Mouse (Mus musculus) midbrain, embryonic 16.5 days (tissue): ENCODE results near the gene Sema5b. TPM values are rescaled to one million over a fixed set of nuclear protein-coding genes. Genes with fewer than 3 reads are reported as not detected.

Source experiments
- ATAC-seq: fragments of 200-750 bp; cut with Nextera tagmentation; 2 replicates; pipeline ENCODE4 v1.8.0; 2017; ENCODE audit warnings: moderate TSS enrichment
- H3K27ac ChIP-seq: fragments of 300-500 bp; sonication (generic); 2 replicates; pipeline ENCODE4 v1.5.1; 2014; ENCODE audit warnings: mild to moderate bottlenecking, low read length, mixed read lengths
- H3K27me3 ChIP-seq: fragments of 300-500 bp; sonication (generic); 2 replicates; pipeline ENCODE4 v1.6.1; 2014; ENCODE audit warnings: low read depth, low read length, mixed read lengths; ENCODE audit not compliant: control insufficient read depth, insufficient read depth
- H3K36me3 ChIP-seq: fragments of 300-500 bp; sonication (generic); 2 replicates; pipeline ENCODE4 v1.6.1; 2014; ENCODE audit warnings: mild to moderate bottlenecking, low read length, moderate library complexity, mixed read lengths; ENCODE audit not compliant: control insufficient read depth, insufficient read depth
- H3K4me1 ChIP-seq: fragments of 300-500 bp; sonication (generic); 2 replicates; pipeline ENCODE4 v1.6.1; 2014; ENCODE audit warnings: mild to moderate bottlenecking, low read length, mixed read lengths; ENCODE audit not compliant: control insufficient read depth, insufficient read depth
- H3K4me2 ChIP-seq: fragments of 300-500 bp; sonication (generic); 2 replicates; pipeline ENCODE4 v1.6.1; 2014; ENCODE audit warnings: mild to moderate bottlenecking, low read length, mixed read lengths
- H3K4me3 ChIP-seq: fragments of 300-500 bp; sonication (generic); 2 replicates; pipeline ENCODE4 v1.5.1; 2014; ENCODE audit warnings: low read depth, mild to moderate bottlenecking, low read length, moderate library complexity, mixed read lengths
- H3K9ac ChIP-seq: fragments of 300-500 bp; sonication (generic); 2 replicates; pipeline ENCODE4 v1.6.1; 2014; ENCODE audit warnings: low read depth, low read length, mixed read lengths
- H3K9me3 ChIP-seq: fragments of 300-500 bp; sonication (generic); replicated peaks from 2 replicates; pipeline ENCODE4 v1.6.1; 2014; ENCODE audit warnings: mild to moderate bottlenecking, low read length, mixed read lengths; ENCODE audit not compliant: control insufficient read depth, poor library complexity, severe bottlenecking
- WGBS: fragments of 180-500 bp; shearing (Covaris S2); extraction: QIAGEN DNeasy Blood & Tissue Kit; methylation state at CpG from one replicate; pipeline ENCODE4 v1.1.7; 2014; 5-methylcytosine and 5-hydroxymethylcytosine counted together
- polyA plus RNA-seq: library from polyadenylated mRNA; unstranded; fragments of >200 nt; fragmentation: Nextera tagmentation; extraction: Ambion mirVana; gene quantifications from 2 replicates; pipeline ENCODE4 v1.2.1, GENCODE M21; 2015

The Sema5b gene
- polyA plus RNA-seq, 1 experiment from 2014 or later: 17.5 TPM

- no peak for ATAC-seq
- no peaks in the 10 kb centered on the region for H3K9me3 ChIP-seq
- H3K36me3 ChIP-seq: no peaks in the 10 kb centered on the region
- no peak overlapping the region for H3K4me3 ChIP-seq
- H3K4me2 ChIP-seq: no peak overlapping the region
- H3K4me1 ChIP-seq: peaks cover 39% of the 10 kb centered on the region
- H3K9ac ChIP-seq: no peak overlapping the region
- no peak overlapping the region for H3K27ac ChIP-seq
- H3K27me3 ChIP-seq: no peaks in the 10 kb centered on the region
- 70% methylated on average over 4 of the region's 4 CpGs for WGBS
Measured at GRCm38 (mm10) chr16:35583551-35584080, 42.7 kb downstream of the Sema5b start.

DNA sequence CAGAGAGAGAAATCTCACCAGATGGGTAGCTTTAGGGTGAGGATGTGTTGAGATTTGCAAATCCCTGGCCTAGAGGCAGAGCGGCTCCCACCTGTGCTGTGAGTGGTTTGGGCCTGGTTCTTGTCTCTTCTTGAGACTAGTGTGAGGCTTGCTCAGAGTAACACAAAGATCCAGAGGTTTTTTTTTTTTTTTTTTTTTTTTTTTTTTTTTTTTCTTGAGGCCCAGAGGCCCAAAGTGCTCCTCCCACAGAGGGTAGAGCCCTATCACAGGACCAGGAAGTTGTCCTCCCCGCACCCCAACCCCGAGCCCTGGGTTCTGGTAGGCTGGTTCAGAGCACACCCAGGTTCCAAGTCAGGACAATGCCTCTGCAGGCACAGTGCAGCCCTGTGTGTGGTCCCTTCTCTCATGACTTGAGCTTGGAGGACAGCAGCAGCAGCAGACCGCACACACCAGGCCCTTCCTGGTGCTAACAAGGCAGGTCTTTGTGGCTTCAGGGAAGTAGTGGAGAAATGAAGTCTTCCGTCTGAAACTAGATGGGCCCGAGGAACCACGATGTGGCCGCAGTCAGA is 44.3 kb downstream of the Sema5b start:
- WGBS: 45% methylated on average over 8 of the region's 8 CpGs
- Histone ChIP-seq H3K4me2 (no peak overlapping the region), H3K4me1 (peaks cover 51% of the 10 kb centered on the region), H3K9me3 (no peaks in the 10 kb centered on the region), H3K36me3 (no peaks in the 10 kb centered on the region), H3K9ac (no peak overlapping the region), H3K4me3 (no peak overlapping the region), H3K27me3 (no peaks in the 10 kb centered on the region), H3K27ac (no peak overlapping the region)
- no peak for ATAC-seq

- Histone ChIP-seq H3K4me2 (peak overlapping the region; percentile 43), H3K4me1 (peaks cover 50% of the 10 kb centered on the region), H3K27me3 (no peaks in the 10 kb centered on the region), H3K36me3 (no peaks in the 10 kb centered on the region), H3K4me3 (no peak overlapping the region), H3K9me3 (no peaks in the 10 kb centered on the region), H3K9ac (peak overlapping the region; percentile 50), H3K27ac (peak overlapping the region; percentile 73)
- 37% methylated on average over 8 of the region's 8 CpGs for WGBS
- no peak for ATAC-seq
Measured at GRCm38 (mm10) chr16:35587046-35587779, 46.3 kb downstream of the Sema5b start.

DNA sequence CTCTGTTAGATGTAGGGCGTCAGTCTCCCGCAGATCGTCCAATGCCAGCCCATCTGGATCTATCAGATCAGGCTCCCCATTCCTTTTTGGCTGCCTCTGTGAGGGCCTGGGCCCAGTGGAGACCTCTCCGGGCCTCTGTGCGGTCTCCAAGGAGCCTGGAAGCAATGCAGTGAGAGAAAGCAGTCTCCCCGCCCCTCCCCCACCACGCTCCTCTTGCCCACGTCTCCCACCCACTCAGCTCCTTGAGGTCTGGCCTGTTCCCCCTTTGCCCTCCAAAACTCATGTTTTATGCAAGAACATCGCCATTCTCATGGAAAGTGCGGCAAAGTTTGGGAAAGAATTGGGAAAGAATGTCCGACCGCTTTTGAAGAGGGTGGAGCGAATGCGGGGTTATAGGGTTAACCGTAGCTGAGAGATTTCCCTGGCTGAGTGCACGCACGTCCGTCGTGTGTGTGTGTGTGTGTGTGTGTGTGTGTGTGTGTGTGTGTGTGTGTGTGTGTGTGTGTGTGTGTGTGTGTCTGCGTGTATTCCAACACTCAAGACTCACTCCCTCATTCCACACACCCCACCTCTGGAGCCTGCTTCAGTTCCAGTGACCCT is 47.0 kb downstream of the Sema5b start:
- Histone ChIP-seq H3K36me3 (no peaks in the 10 kb centered on the region), H3K27ac (peak overlapping the region; percentile 73), H3K9ac (peak overlapping the region; percentile 50), H3K4me1 (peaks cover 57% of the 10 kb centered on the region), H3K4me2 (peak overlapping the region; percentile 43), H3K27me3 (no peaks in the 10 kb centered on the region), H3K4me3 (no peak overlapping the region), H3K9me3 (no peaks in the 10 kb centered on the region)
- under 1% methylated on average over 20 of the region's 20 CpGs for WGBS
- peak; percentile 54 for ATAC-seq

DNA sequence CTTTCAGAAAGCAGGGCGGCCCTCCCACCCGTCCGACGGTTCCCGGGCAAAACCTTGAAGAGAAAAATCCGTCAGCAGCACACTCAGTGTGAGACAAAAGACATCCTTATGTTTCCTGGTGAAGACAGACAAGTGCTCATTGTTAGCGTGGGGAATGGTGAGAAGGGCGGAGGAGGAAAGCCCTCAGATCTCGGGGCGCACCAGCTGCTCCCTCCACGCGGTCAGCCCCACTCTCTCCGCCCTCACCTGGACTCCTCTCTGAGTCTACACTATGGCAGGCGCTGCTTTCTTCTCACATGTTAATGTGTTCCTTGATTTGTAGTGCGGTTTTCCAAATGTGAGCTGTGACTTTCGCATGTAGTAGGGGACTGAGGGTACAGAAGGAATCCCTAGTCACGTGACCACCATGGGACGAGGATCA is 47.8 kb downstream of the Sema5b start:
- H3K4me3 ChIP-seq: no peak overlapping the region
- H3K4me2 ChIP-seq: peak overlapping the region; percentile 37
- no peaks in the 10 kb centered on the region for H3K9me3 ChIP-seq
- peaks cover 57% of the 10 kb centered on the region for H3K4me1 ChIP-seq
- H3K27ac ChIP-seq: peak overlapping the region; percentile 33; the same call in 1 of the 2 replicates
- no peak overlapping the region for H3K9ac ChIP-seq
- no peaks in the 10 kb centered on the region for H3K27me3 ChIP-seq
- no peak for ATAC-seq
- no peaks in the 10 kb centered on the region for H3K36me3 ChIP-seq
- WGBS: 5% methylated on average over 18 of the region's 18 CpGs

DNA sequence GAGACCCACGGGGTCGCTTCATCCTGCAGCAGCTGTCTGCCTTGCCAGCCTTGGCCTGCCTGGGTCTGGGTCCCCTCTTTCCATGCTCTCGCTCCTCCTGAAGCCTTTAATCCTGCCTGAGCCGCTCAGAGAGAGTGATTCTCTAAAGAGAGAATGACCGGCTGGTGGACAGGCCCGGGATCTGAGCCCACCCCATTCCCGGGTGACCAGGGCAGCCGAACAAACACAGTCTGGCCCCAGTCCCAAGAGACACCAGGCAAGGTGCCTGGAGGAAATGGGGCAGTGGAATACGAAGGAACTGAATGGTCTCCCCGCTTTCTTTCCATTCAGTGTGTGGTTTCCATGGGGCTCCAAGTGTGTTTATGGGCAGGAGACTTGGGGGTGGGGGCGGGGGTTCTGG is 50.8 kb downstream of the Sema5b start:
- no peak overlapping the region for H3K4me2 ChIP-seq
- 6% methylated on average over 11 of the region's 11 CpGs for WGBS
- no peak overlapping the region for H3K4me3 ChIP-seq
- peak overlapping the region; percentile 66 for H3K27ac ChIP-seq
- H3K36me3 ChIP-seq: no peaks in the 10 kb centered on the region
- no peaks in the 10 kb centered on the region for H3K27me3 ChIP-seq
- no peaks in the 10 kb centered on the region for H3K9me3 ChIP-seq
- H3K4me1 ChIP-seq: peaks cover 52% of the 10 kb centered on the region
- ATAC-seq: peak; percentile 15
- no peak overlapping the region for H3K9ac ChIP-seq

DNA sequence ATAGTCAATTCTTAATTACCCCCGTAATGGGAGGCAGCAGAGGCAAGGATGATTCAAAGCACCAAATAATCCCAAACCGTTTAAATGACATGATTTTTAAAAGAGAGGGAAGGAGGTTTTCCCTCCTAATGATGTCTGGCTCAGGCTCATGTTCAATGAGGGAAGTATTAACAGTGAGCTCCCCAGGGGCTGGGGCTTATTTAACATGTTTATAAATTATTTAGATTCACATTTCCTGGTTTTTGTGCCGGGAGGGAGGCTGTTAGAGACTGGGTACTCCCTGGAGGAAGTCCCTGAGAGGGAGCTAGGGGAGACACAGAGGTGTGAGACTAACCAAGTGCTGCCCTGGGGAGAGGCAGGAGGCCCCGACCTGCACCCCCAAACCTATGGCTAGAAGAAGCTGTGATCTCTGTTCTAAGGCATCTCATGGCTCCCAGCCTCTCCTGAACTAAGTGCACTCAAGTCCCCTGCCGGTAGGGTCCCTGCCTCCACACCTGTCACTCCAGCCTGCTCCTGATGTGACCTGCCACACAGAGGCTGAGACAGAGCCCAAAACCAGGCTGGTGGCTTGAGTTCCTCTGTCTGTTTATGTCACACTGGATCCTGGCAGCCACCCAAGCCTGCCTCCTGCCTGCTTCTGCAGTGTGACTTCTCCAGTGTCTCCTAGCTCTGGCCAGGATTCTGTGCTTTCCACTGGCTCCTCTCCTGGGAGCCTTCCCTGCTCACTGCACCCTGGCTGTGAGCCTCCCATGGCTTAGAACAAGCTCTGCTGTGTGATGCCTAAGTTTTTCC is 51.5 kb downstream of the Sema5b start:
- H3K4me2 ChIP-seq: no peak overlapping the region
- peaks cover 51% of the 10 kb centered on the region for H3K4me1 ChIP-seq
- no peak overlapping the region for H3K9ac ChIP-seq
- no peak overlapping the region for H3K4me3 ChIP-seq
- peak; percentile 16; the same call in 1 of the 2 replicates for ATAC-seq
- H3K9me3 ChIP-seq: no peaks in the 10 kb centered on the region
- peak overlapping the region; percentile 66 for H3K27ac ChIP-seq
- WGBS: 8% methylated on average over 5 of the region's 5 CpGs
- H3K36me3 ChIP-seq: no peaks in the 10 kb centered on the region
- no peaks in the 10 kb centered on the region for H3K27me3 ChIP-seq

DNA sequence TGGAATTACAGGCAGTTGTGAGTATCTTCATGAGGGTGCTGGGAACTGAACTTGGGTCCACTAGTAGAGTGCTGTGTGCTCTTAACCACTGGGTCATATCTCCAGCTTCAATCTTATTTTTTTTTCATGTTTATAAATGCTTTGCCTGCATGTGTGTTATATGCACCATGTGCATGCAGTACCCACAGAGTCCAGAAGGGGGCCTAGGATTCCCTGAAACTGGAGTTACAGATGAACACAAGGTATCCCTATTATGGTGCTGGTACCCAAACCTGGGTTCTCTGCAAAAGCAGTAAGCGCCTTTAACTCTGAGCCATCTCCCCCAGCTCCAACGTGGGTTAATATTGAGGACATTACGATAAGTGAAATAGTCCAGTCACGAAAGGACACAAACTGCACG is 52.5 kb downstream of the Sema5b start:
- Histone ChIP-seq H3K4me3 (no peak overlapping the region), H3K4me1 (peaks cover 50% of the 10 kb centered on the region), H3K9me3 (no peaks in the 10 kb centered on the region), H3K27me3 (no peaks in the 10 kb centered on the region), H3K36me3 (no peaks in the 10 kb centered on the region), H3K27ac (no peak overlapping the region), H3K9ac (no peak overlapping the region), H3K4me2 (no peak overlapping the region)
- no peak for ATAC-seq
- 94% methylated on average over 5 of the region's 5 CpGs for WGBS
